Mouse (Mus musculus): Measurements from ENCODE around the gene H3f3b. TPM values are rescaled to one million over a fixed set of nuclear protein-coding genes. Genes with fewer than 3 reads are reported as not detected.
"Not testable (repeated sequence)": the region's sequence is repeated elsewhere in the genome, so short reads cannot be mapped to it uniquely, and the experiment has no call there.

The H3f3b gene
- polyA plus RNA-seq, 1 experiment from 2014 or later, result 1,982 TPM

DNA sequence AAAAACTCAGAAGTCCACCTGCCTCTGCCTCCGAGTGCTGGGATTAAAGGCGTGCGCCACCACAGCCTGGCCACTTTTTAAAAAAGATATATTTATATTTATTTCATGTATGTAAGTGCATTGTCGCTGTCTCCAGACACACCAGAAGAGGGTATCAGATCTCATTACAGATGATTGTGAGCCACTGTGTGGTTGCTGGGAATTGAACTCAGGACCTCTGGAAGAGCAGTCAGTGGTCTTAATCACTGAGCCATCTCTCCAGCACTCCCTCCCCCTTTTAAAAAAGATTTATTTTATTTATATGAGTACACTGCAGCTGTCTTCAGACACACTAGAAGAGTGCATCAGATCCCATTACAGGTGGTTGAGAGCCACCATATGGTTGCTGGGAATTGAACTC, 8.9 kb downstream of the H3f3b start:
- H3K9ac ChIP-seq (ENCODE audit: low read length); ATAC-seq (ENCODE audit: low FRiP score); H3K36me3 ChIP-seq (ENCODE audit: control insufficient read depth, insufficient read depth, low read length); H3K4me1 ChIP-seq (ENCODE audit: control insufficient read depth, insufficient read depth, low read length); H3K27me3 ChIP-seq (ENCODE audit: control insufficient read depth, insufficient read depth, low read length); H3K9me3 ChIP-seq (ENCODE audit: control insufficient read depth, low read length); H3K4me3 ChIP-seq (ENCODE audit: low read depth, low read length); H3K4me2 ChIP-seq; H3K27ac ChIP-seq (ENCODE audit: low read depth, low read length): not testable (repeated sequence)
- 90% methylated on average over 4 of the region's 4 CpGs for WGBS
- DNase-seq (ENCODE audit: low spot score, missing footprints), result peak; percentile 84

DNA sequence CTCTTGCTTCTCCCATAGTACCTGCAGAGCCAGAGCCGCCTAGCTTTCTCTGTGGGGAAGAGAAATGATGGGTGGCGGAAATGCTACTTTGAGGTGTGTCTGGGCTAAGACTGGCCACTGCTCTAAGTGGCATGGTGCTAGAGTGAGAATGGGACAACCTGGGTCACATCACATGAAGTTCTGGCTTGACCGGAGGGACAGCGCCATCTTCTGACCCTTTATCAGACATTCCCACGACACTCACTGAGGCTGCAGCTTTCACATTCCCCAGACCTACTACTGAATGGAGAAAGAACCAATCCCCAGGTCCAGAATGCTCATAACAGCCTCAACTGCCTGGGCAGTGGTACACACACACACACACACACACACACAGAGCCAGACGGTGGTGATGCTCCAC, 9.7 kb downstream of the H3f3b start:
- Histone ChIP-seq H3K9me3 (ENCODE audit: control insufficient read depth, low read length) (no peaks in the 10 kb centered on the region), H3K4me1 (ENCODE audit: control insufficient read depth, insufficient read depth, low read length) (peaks cover 5% of the 10 kb centered on the region; the same call in 1 of the 2 replicates), H3K27me3 (ENCODE audit: control insufficient read depth, insufficient read depth, low read length) (no peaks in the 10 kb centered on the region), H3K4me2 (no peak overlapping the region), H3K9ac (ENCODE audit: low read length) (no peak overlapping the region), H3K27ac (ENCODE audit: low read depth, low read length) (no peak overlapping the region), H3K36me3 (ENCODE audit: control insufficient read depth, insufficient read depth, low read length) (no peaks in the 10 kb centered on the region), H3K4me3 (ENCODE audit: low read depth, low read length) (no peak overlapping the region)
- peak; percentile 89 for DNase-seq (ENCODE audit: low spot score, missing footprints)
- WGBS, result 31% methylated on average over 6 of the region's 6 CpGs
- ATAC-seq (ENCODE audit: low FRiP score), result no peak; the same call in 1 of the 2 replicates

DNA sequence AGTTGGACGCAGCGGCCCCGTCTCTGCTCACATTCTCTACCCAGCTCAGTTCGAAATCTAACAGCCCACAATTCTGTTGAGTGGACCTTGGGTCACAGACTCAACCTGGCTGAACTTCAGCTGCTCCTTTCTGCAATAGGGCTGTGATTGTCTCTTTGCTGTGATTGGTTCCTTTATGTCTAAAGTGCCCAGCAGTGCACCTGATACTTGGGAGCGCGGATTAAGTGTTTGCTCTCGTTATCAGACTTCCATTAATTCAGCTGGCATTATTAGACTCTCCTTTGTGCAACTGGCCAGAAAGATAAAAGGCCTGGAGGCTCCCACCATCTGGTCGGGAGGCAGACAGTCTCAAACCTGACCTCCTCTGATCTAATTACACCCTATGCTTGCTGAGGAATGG, 12.9 kb downstream of the H3f3b start:
- no peaks in the 10 kb centered on the region for H3K36me3 ChIP-seq (ENCODE audit: control insufficient read depth, insufficient read depth, low read length)
- H3K4me2 ChIP-seq, result no peak overlapping the region
- no peak overlapping the region for H3K4me3 ChIP-seq (ENCODE audit: low read depth, low read length)
- no peak overlapping the region for H3K27ac ChIP-seq (ENCODE audit: low read depth, low read length)
- H3K9ac ChIP-seq (ENCODE audit: low read length), result no peak overlapping the region
- H3K27me3 ChIP-seq (ENCODE audit: control insufficient read depth, insufficient read depth, low read length), result no peaks in the 10 kb centered on the region
- no peak for ATAC-seq (ENCODE audit: low FRiP score)
- no peak for DNase-seq (ENCODE audit: low spot score, missing footprints)
- H3K4me1 ChIP-seq (ENCODE audit: control insufficient read depth, insufficient read depth, low read length), result peaks cover 12% of the 10 kb centered on the region
- WGBS, result 71% methylated on average over 8 of the region's 8 CpGs
- no peaks in the 10 kb centered on the region for H3K9me3 ChIP-seq (ENCODE audit: control insufficient read depth, low read length)

GRCm38 (mm10) chr11:116012262-116012947, 15.4 kb downstream of the H3f3b start, which contains the start of gene Galk1:
Gene Galk1 (minus strand): TSS chr11:116012719.
- ATAC-seq (ENCODE audit: low FRiP score), result peak; percentile 88
- H3K36me3 ChIP-seq (ENCODE audit: control insufficient read depth, insufficient read depth, low read length), result no peaks in the 10 kb centered on the region
- WGBS, result under 1% methylated on average over 50 of the region's 55 CpGs

DNA sequence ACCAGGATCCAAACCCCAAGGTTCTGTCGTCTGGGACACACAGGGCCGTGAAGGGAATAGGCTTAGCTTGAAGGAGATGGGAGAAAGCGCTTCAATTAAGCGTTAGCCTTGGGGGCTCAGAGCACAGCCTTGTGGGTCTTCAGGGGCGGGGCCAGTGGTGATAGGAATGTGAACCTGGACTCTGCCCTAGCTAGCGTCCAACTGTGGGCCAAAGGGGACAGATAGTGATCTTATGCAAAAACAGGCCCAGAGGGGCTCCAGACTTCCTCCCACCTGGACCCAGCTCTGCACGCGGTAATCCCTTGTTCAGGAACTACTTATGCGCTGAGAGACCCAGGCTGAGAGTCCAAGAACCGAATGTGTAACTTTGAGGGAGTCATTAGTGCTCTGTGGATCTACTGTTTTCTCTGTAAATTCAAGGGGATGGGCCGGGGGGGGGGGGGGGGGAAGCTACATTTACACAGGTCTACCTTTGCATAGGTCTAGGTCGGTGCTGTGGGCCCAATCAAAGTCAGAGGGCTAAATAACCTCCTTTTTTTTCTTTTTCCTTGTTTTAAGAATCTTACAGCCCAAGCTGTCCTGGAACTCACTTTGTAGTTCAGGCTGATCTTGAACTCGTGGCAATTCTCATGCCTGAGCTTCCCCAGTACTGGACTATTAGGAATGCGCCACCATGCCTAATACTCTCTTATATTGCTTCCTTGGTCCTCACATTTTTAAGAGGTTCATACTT, 16.1 kb downstream of the H3f3b start:
- peak overlapping the region; percentile 61 for H3K4me3 ChIP-seq (ENCODE audit: low read depth, low read length)
- 0 out of 2 replicates have a peak overlapping the region, but pooled peaks have one; percentile 20 for H3K27ac ChIP-seq (ENCODE audit: low read depth, low read length)
- H3K36me3 ChIP-seq (ENCODE audit: control insufficient read depth, insufficient read depth, low read length), result no peaks in the 10 kb centered on the region
- WGBS, result 27% methylated on average over 14 of the region's 14 CpGs
- H3K4me1 ChIP-seq (ENCODE audit: control insufficient read depth, insufficient read depth, low read length), result peaks cover 12% of the 10 kb centered on the region
- no peaks in the 10 kb centered on the region for H3K27me3 ChIP-seq (ENCODE audit: control insufficient read depth, insufficient read depth, low read length)
- H3K9me3 ChIP-seq (ENCODE audit: control insufficient read depth, low read length), result no peaks in the 10 kb centered on the region
- peak; percentile 88 for DNase-seq (ENCODE audit: low spot score, missing footprints)
- H3K9ac ChIP-seq (ENCODE audit: low read length), result peak overlapping the region; percentile 78
- ATAC-seq (ENCODE audit: low FRiP score), result no peak; the same call in 1 of the 2 replicates
- H3K4me2 ChIP-seq, result peak overlapping the region; percentile 93

More at GRCm38 (mm10) chr11:116012262-116012947, 15.4 kb downstream of the H3f3b start, which contains the start of gene Galk1:
- Histone ChIP-seq H3K9me3 (ENCODE audit: control insufficient read depth, low read length) (no peaks in the 10 kb centered on the region), H3K4me2 (peak within 1 kb of the TSS; percentile 93), H3K27me3 (ENCODE audit: control insufficient read depth, insufficient read depth, low read length) (no peaks in the 10 kb centered on the region), H3K4me1 (ENCODE audit: control insufficient read depth, insufficient read depth, low read length) (peaks cover 12% of the 10 kb centered on the region), H3K4me3 (ENCODE audit: low read depth, low read length) (peak within 1 kb of the TSS; percentile 61), H3K27ac (ENCODE audit: low read depth, low read length) (peak within 1 kb of the TSS; percentile 25), H3K9ac (ENCODE audit: low read length) (peak within 1 kb of the TSS; percentile 78)
- DNase-seq (ENCODE audit: low spot score, missing footprints), result peak; percentile 98

DNA sequence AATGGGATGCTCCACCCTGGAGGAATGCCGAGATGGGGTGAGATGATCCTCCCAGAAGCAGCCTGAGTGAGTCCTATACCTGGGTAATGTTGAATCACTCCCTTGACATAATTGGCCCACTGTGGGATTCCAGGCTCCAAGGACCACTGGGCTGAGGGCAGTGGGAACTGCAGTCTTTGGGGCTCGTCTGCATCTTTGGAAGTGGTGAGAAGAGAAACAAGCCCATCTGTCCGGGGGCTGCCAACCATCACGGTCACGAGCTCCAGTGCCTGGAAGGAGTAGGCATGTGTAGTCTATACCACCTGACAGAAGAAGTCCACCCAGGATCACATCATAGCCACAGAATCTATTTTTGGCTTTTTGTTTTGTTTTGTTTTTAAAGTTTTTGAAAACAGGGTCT, 16.8 kb downstream of the H3f3b start:
- Histone ChIP-seq H3K27ac (ENCODE audit: low read depth, low read length) (no peak overlapping the region), H3K27me3 (ENCODE audit: control insufficient read depth, insufficient read depth, low read length) (no peaks in the 10 kb centered on the region), H3K4me2 (no peak overlapping the region), H3K4me3 (ENCODE audit: low read depth, low read length) (no peak overlapping the region), H3K9me3 (ENCODE audit: control insufficient read depth, low read length) (no peaks in the 10 kb centered on the region), H3K4me1 (ENCODE audit: control insufficient read depth, insufficient read depth, low read length) (peaks cover 12% of the 10 kb centered on the region), H3K9ac (ENCODE audit: low read length) (no peak overlapping the region), H3K36me3 (ENCODE audit: control insufficient read depth, insufficient read depth, low read length) (no peaks in the 10 kb centered on the region)
- WGBS, result 90% methylated on average over 5 of the region's 5 CpGs
- DNase-seq (ENCODE audit: low spot score, missing footprints) (no peak), ATAC-seq (ENCODE audit: low FRiP score) (no peak)

DNA sequence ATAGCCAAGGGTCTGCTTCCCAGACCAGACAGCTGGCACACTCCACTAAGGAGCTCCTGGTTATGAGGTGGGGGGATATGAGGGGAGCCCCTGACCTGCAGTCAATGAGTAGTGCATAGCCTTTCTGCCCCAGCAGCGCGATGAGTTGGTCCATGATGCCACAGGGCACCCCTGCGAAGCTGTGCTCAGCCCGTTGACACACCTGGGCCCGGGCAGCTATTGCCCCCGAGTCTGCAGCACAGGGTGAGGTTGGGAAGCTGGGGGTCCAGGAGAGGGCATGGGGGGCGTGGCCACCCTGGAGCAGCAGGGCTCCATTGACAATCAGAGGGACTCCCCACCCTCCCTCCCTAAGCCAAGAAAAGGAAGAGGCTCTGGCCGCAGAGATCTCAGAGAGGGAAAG, 17.6 kb downstream of the H3f3b start:
- Histone ChIP-seq H3K4me2 (no peak overlapping the region), H3K27ac (ENCODE audit: low read depth, low read length) (no peak overlapping the region), H3K9ac (ENCODE audit: low read length) (no peak overlapping the region), H3K4me1 (ENCODE audit: control insufficient read depth, insufficient read depth, low read length) (peaks cover 17% of the 10 kb centered on the region), H3K9me3 (ENCODE audit: control insufficient read depth, low read length) (no peaks in the 10 kb centered on the region), H3K4me3 (ENCODE audit: low read depth, low read length) (no peak overlapping the region), H3K36me3 (ENCODE audit: control insufficient read depth, insufficient read depth, low read length) (no peaks in the 10 kb centered on the region), H3K27me3 (ENCODE audit: control insufficient read depth, insufficient read depth, low read length) (0 out of 2 replicates have a peak, but pooled peaks cover 2% of the 10 kb centered on the region)
- ATAC-seq (ENCODE audit: low FRiP score), result no peak
- WGBS, result 93% methylated on average over 8 of the region's 8 CpGs
- no peak for DNase-seq (ENCODE audit: low spot score, missing footprints)

DNA sequence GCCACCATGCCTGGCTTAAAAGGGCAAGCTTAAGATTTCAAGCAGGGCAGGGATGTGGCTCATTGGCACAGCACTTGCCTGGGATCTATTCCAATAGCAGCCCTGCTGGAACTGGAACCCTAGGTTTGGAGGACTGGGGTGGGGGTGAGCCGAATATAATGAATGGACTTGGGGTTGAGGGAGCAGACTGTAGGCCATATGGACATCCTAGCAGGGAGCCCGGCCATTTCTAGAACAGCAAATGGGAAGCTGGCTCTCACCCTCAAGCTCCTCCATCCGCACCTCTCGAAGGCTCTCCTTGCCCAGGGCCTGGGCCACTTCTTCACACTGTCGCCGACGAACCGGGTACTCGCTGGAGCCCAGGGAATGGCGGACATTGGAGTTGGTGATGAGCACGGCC, 18.1 kb downstream of the H3f3b start:
- Histone ChIP-seq H3K9me3 (ENCODE audit: control insufficient read depth, low read length) (no peaks in the 10 kb centered on the region), H3K27me3 (ENCODE audit: control insufficient read depth, insufficient read depth, low read length) (0 out of 2 replicates have a peak, but pooled peaks cover 3% of the 10 kb centered on the region), H3K4me1 (ENCODE audit: control insufficient read depth, insufficient read depth, low read length) (peaks cover 22% of the 10 kb centered on the region), H3K9ac (ENCODE audit: low read length) (no peak overlapping the region), H3K4me2 (no peak overlapping the region), H3K36me3 (ENCODE audit: control insufficient read depth, insufficient read depth, low read length) (no peaks in the 10 kb centered on the region), H3K4me3 (ENCODE audit: low read depth, low read length) (no peak overlapping the region), H3K27ac (ENCODE audit: low read depth, low read length) (no peak overlapping the region)
- no peak for ATAC-seq (ENCODE audit: low FRiP score)
- DNase-seq (ENCODE audit: low spot score, missing footprints), result no peak
- WGBS, result 95% methylated on average over 11 of the region's 11 CpGs

DNA sequence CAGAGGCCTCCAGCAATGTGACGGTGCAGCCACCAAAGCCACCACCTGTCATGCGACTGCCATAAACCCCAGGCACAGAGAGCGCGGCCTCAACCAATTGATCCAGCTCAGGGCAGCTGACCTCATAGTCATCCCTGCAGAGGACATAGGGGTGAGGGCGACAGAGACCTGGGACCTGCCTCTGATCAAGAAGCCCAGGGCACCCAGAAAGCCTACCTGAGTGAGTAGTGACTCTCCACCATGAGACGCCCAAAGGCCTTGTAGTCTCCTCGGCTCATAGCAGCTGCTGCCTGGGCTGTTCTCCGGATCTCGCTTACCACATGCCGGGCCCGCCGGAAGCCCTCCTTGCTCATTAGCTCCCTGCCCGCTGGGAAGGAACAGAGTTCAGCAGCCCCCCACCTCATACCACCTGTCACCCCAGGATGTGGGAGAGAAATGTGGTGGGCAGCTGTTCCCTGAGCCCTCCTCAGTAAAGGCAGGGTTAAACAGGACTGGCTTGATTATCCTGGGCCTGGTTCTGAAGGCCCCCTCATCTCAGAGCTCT, 18.9 kb downstream of the H3f3b start:
- Histone ChIP-seq H3K36me3 (ENCODE audit: control insufficient read depth, insufficient read depth, low read length) (no peaks in the 10 kb centered on the region), H3K27ac (ENCODE audit: low read depth, low read length) (no peak overlapping the region), H3K4me1 (ENCODE audit: control insufficient read depth, insufficient read depth, low read length) (peaks cover 24% of the 10 kb centered on the region), H3K4me3 (ENCODE audit: low read depth, low read length) (no peak overlapping the region), H3K9me3 (ENCODE audit: control insufficient read depth, low read length) (no peaks in the 10 kb centered on the region), H3K9ac (ENCODE audit: low read length) (no peak overlapping the region), H3K27me3 (ENCODE audit: control insufficient read depth, insufficient read depth, low read length) (0 out of 2 replicates have a peak, but pooled peaks cover 3% of the 10 kb centered on the region), H3K4me2 (no peak overlapping the region)
- ATAC-seq (ENCODE audit: low FRiP score), result no peak
- DNase-seq (ENCODE audit: low spot score, missing footprints), result no peak
- WGBS, result 84% methylated on average over 13 of the region's 13 CpGs

Measured in midbrain, embryonic 11.5 days (tissue).